Mouse (Mus musculus) stomach, embryonic 16.5 days (tissue): Measurements from ENCODE around the gene 4930539E08Rik. TPM values are rescaled to one million over a fixed set of nuclear protein-coding genes. Genes with fewer than 3 reads are reported as not detected.

Experiments
- ATAC-seq: fragments of 200-750 bp; cut with Nextera tagmentation; 2 replicates; pipeline ENCODE4 v1.8.0; 2017; ENCODE audit warnings: moderate number of reproducible peaks, moderate TSS enrichment; ENCODE audit not compliant: insufficient read depth, low FRiP score
- H3K27ac ChIP-seq: fragments of 300-500 bp; sonication (generic); 2 replicates; pipeline ENCODE4 v1.5.1; 2014; ENCODE audit warnings: low read length
- H3K27me3 ChIP-seq: fragments of 300-500 bp; sonication (generic); 2 replicates; pipeline ENCODE4 v1.6.1; 2014; ENCODE audit warnings: low read length, control low read depth, mixed read lengths; ENCODE audit not compliant: control insufficient read depth, insufficient read depth
- H3K36me3 ChIP-seq: fragments of 300-500 bp; sonication (generic); 2 replicates; pipeline ENCODE4 v1.6.1; 2014; ENCODE audit warnings: low read length; ENCODE audit not compliant: control insufficient read depth, insufficient read depth
- H3K4me1 ChIP-seq: fragments of 300-500 bp; sonication (generic); 2 replicates; pipeline ENCODE4 v1.6.1; 2014; ENCODE audit warnings: low read length, control low read depth, mixed read lengths; ENCODE audit not compliant: control insufficient read depth, insufficient read depth
- H3K4me2 ChIP-seq: fragments of 300-500 bp; sonication (generic); 2 replicates; pipeline ENCODE4 v1.6.1; 2014; ENCODE audit warnings: low read depth, low read length, mixed read lengths
- H3K4me3 ChIP-seq: fragments of 300-500 bp; sonication (generic); replicated peaks from 2 replicates; pipeline ENCODE4 v1.5.1; 2014; ENCODE audit warnings: mild to moderate bottlenecking, low read length
- H3K9ac ChIP-seq: fragments of 300-500 bp; sonication (generic); 2 replicates; pipeline ENCODE4 v1.6.1; 2014; ENCODE audit warnings: low read length
- H3K9me3 ChIP-seq: fragments of 300-500 bp; sonication (generic); replicated peaks from 2 replicates; pipeline ENCODE4 v1.6.1; 2016; ENCODE audit warnings: low read length, control low read depth; ENCODE audit not compliant: control insufficient read depth
- WGBS: fragments of 180-500 bp; shearing (Covaris S2); extraction: QIAGEN DNeasy Blood & Tissue Kit; methylation state at CpG from one replicate; pipeline ENCODE4 v1.1.7; 2014; 5-methylcytosine and 5-hydroxymethylcytosine counted together
- polyA plus RNA-seq: library from polyadenylated mRNA; unstranded; fragments of >200 nt; fragmentation: Nextera tagmentation; extraction: Ambion mirVana; gene quantifications from 2 replicates; pipeline ENCODE4 v1.2.1, GENCODE M21; 2015

Gene 4930539E08Rik
- polyA plus RNA-seq, 1 experiment from 2014 or later = 0.25 TPM

GRCm38 (mm10) chr17:28932274-28932673 is 17.1 kb upstream of the 4930539E08Rik start:
- Histone ChIP-seq H3K27ac (no peak overlapping the region), H3K4me3 (no peak overlapping the region), H3K9ac (no peak overlapping the region), H3K27me3 (no peaks in the 10 kb centered on the region), H3K9me3 (no peaks in the 10 kb centered on the region), H3K36me3 (no peaks in the 10 kb centered on the region), H3K4me2 (no peak overlapping the region), H3K4me1 (peaks cover 20% of the 10 kb centered on the region)
- 60% methylated on average over 4 of the region's 4 CpGs for WGBS
- no peak for ATAC-seq

DNA sequence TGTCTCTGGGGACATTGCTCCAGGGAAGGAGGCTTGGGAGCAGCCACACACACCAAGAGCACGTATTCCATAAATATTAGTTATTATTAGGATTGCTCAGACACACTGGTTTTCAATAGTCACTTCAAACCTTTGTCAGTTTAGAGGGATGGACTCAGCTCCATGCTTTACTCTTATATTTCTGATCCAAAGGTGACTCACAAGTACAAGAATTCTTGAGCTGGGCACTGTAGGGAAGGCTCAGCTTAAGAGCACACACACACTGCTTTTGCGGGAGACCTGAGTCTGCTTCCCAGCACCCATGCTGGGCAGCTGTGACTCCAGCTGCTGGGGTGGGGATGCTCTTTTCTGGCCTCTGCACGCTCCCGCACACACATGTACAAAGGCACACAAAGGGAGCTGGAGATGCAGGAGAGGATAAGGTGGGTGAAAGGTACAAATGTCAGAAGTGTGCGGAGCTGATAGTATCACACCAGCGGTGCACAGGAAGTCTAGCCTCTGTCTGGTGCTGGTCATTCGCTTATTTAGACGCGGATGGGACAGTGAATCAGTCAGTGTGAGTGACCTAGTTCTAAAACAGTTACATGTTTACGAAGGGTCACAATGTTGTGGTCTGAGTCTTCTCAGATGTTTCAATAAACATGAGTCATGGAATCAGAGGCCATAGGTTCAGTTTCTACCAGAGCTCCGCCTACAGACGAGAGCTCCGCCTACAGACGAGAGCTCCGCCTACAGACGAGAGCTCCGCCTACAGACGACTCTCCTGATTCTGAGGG is 16.5 kb upstream of the 4930539E08Rik start:
- Histone ChIP-seq H3K27ac (peak overlapping the region; percentile 67), H3K9me3 (no peaks in the 10 kb centered on the region), H3K4me3 (no peak overlapping the region), H3K4me2 (no peak overlapping the region), H3K36me3 (no peaks in the 10 kb centered on the region), H3K9ac (no peak overlapping the region), H3K27me3 (no peaks in the 10 kb centered on the region), H3K4me1 (peaks cover 20% of the 10 kb centered on the region)
- 83% methylated on average over 18 of the region's 18 CpGs for WGBS
- ATAC-seq = no peak

DNA sequence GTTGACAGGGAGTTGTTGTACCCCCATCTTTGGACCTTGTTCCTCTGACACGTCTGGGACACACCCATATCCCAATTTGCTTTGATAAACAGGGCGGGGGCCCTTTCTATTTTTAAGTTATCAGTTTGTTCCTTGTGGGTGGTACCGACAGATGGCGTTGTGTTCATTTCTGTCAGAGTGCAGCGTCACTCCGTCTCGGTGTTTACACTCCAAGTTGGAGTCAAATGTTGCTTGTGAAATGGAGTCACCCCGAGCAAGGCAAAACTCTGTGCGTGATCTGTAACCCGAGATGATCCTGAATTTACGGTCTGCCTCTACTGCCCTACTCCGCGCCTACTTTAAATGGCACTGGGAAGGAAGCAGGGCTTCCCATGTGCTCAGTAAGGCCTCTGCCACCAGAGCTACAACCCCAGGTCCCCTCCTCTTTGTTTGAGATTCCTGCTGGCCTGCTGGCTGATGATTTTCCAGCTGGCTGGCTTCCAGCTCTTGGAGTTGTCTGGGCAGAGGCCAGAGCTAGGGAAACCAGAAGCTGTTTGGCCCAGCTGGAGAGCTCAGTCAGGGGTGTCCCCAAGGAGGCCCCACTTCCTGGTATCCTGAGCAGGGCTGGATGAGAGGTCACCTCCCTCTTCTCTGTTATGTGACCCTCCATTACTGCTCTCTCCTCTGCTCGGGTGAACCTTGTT is 15.4 kb upstream of the 4930539E08Rik start:
- peak; percentile 91 for ATAC-seq
- H3K4me2 ChIP-seq = peak overlapping the region; percentile 29
- WGBS = 6% methylated on average over 14 of the region's 14 CpGs
- no peaks in the 10 kb centered on the region for H3K27me3 ChIP-seq
- peaks cover 20% of the 10 kb centered on the region for H3K4me1 ChIP-seq
- peak overlapping the region; percentile 85 for H3K27ac ChIP-seq
- H3K36me3 ChIP-seq = no peaks in the 10 kb centered on the region
- peak overlapping the region; percentile 18 for H3K9ac ChIP-seq
- peak overlapping the region; percentile 1; the same call in 1 of the 2 replicates for H3K4me3 ChIP-seq
- no peaks in the 10 kb centered on the region for H3K9me3 ChIP-seq

DNA sequence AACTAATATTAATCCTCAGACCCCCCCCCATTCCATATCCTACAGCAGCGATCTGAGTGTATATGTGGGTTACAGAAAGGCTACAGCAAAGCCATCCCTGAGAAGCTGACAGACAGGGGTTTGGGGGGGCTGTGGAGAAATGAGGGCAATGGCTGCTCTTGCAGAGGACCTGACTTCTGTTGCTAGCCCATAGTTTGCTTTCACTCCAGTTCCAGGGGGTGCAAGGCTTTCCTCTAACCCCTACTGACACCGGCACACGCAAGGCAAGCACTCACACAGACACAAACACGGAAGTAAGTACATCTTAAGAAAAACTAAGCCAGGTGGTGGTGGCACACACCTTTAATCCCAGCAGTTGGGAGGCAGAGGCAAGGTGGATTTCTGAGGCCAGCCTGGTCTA is 14.2 kb upstream of the 4930539E08Rik start:
- Histone ChIP-seq H3K4me2 (no peak overlapping the region), H3K9me3 (no peaks in the 10 kb centered on the region), H3K4me3 (no peak overlapping the region), H3K27ac (no peak overlapping the region), H3K4me1 (peaks cover 20% of the 10 kb centered on the region), H3K27me3 (no peaks in the 10 kb centered on the region), H3K36me3 (no peaks in the 10 kb centered on the region), H3K9ac (no peak overlapping the region)
- 88% methylated on average over 4 of the region's 4 CpGs for WGBS
- ATAC-seq = no peak

- Histone ChIP-seq H3K9ac (no peak overlapping the region), H3K27ac (no peak overlapping the region), H3K36me3 (no peaks in the 10 kb centered on the region), H3K4me1 (peaks cover 20% of the 10 kb centered on the region), H3K27me3 (no peaks in the 10 kb centered on the region), H3K4me2 (no peak overlapping the region), H3K9me3 (no peaks in the 10 kb centered on the region), H3K4me3 (no peak overlapping the region)
- no peak for ATAC-seq
- WGBS = 70% methylated on average over 9 of the region's 9 CpGs
Observed at GRCm38 (mm10) chr17:28928004-28928403, 12.9 kb upstream of the 4930539E08Rik start.

GRCm38 (mm10) chr17:28926866-28927635 is 11.9 kb upstream of the 4930539E08Rik start:
- WGBS = 42% methylated on average over 15 of the region's 15 CpGs
- Histone ChIP-seq H3K4me2 (no peak overlapping the region), H3K9me3 (no peaks in the 10 kb centered on the region), H3K9ac (no peak overlapping the region), H3K4me3 (no peak overlapping the region), H3K4me1 (peaks cover 20% of the 10 kb centered on the region), H3K36me3 (no peaks in the 10 kb centered on the region), H3K27me3 (no peaks in the 10 kb centered on the region), H3K27ac (no peak overlapping the region)
- ATAC-seq = no peak

DNA sequence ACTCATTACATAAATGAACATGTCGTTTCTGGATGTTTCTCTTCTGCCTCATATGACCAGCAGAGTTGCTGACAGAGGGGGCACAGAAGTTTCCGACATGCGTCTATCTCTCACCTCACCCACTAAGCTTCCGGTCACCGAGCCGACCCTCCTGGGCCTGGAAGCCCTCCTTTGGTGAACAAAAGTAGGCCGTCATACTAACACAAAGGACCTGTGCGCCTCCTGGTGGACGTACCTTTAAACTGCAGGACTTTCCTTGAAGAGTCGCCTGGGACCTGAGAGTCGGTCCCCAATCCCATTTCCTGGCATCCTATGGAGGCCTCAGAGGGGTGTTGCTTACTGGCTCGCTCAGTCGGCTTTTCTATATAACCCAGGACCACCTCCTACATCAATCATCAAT is 11.3 kb upstream of the 4930539E08Rik start:
- WGBS = 17% methylated on average over 13 of the region's 13 CpGs
- Histone ChIP-seq H3K27ac (no peak overlapping the region), H3K4me3 (no peak overlapping the region), H3K9me3 (no peaks in the 10 kb centered on the region), H3K36me3 (no peaks in the 10 kb centered on the region), H3K9ac (0 out of 2 replicates have a peak overlapping the region, but pooled peaks have one; percentile 12), H3K4me1 (peaks cover 16% of the 10 kb centered on the region), H3K4me2 (no peak overlapping the region), H3K27me3 (no peaks in the 10 kb centered on the region)
- ATAC-seq = no peak

GRCm38 (mm10) chr17:28924957-28925595 is 10.0 kb upstream of the 4930539E08Rik start:
- peaks cover 4% of the 10 kb centered on the region for H3K4me1 ChIP-seq
- no peaks in the 10 kb centered on the region for H3K27me3 ChIP-seq
- H3K9me3 ChIP-seq = no peaks in the 10 kb centered on the region
- no peak overlapping the region for H3K9ac ChIP-seq
- 74% methylated on average over 8 of the region's 8 CpGs for WGBS
- H3K36me3 ChIP-seq = no peaks in the 10 kb centered on the region
- H3K27ac ChIP-seq = no peak overlapping the region
- no peak overlapping the region for H3K4me3 ChIP-seq
- no peak overlapping the region for H3K4me2 ChIP-seq
- ATAC-seq = no peak
